Mouse (Mus musculus): ENCODE measurements around the gene Nudc. TPM values are rescaled to one million over a fixed set of nuclear protein-coding genes. Genes with fewer than 3 reads are reported as not detected.
A peak's percentile ranks its signal among the peaks of the same experiment; 100 is the strongest.
"Not testable (repeated sequence)": the region's sequence is repeated elsewhere in the genome, so short reads cannot be mapped to it uniquely, and the experiment has no call there.

Gene Nudc
- polyA plus RNA-seq, 1 experiment = 77.0 TPM

- Histone ChIP-seq H3K27ac (replicated peaks; ENCODE audit: low read depth, low read length) (no peak overlapping the region), H3K4me1 (ENCODE audit: control insufficient read depth, insufficient read depth, insufficient read length, low read length) (no peaks in the 10 kb centered on the region), H3K4me3 (ENCODE audit: insufficient read depth, low read depth, low read length) (no peak overlapping the region)
Observed at GRCm38 (mm10) chr4:133557041-133557717, 11.4 kb upstream of the Nudc start.

GRCm38 (mm10) chr4:133553448-133554330 lies 7.9 kb upstream of the Nudc start:
- H3K4me3 ChIP-seq (ENCODE audit: insufficient read depth, low read depth, low read length) = no peak overlapping the region
- H3K27ac ChIP-seq (replicated peaks; ENCODE audit: low read depth, low read length) = no peak overlapping the region
- no peaks in the 10 kb centered on the region for H3K4me1 ChIP-seq (ENCODE audit: control insufficient read depth, insufficient read depth, insufficient read length, low read length)

- no peak within 1 kb of the TSS for H3K27ac ChIP-seq (replicated peaks; ENCODE audit: low read depth, low read length)
- H3K4me3 ChIP-seq (ENCODE audit: insufficient read depth, low read depth, low read length) = no peak within 1 kb of the TSS
- H3K4me1 ChIP-seq (ENCODE audit: control insufficient read depth, insufficient read depth, insufficient read length, low read length) = no peaks in the 10 kb centered on the region
Observed at GRCm38 (mm10) chr4:133552768-133553447, 7.1 kb upstream of the Nudc start, which contains the start of gene Nr0b2. Nr0b2 (plus strand) TSS chr4:133553376.

GRCm38 (mm10) chr4:133552029-133552428 lies 6.2 kb upstream of the Nudc start:
- no peak overlapping the region for H3K4me3 ChIP-seq (ENCODE audit: insufficient read depth, low read depth, low read length)
- H3K27ac ChIP-seq (replicated peaks; ENCODE audit: low read depth, low read length) = no peak overlapping the region
- H3K4me1 ChIP-seq (ENCODE audit: control insufficient read depth, insufficient read depth, insufficient read length, low read length) = no peaks in the 10 kb centered on the region

GRCm38 (mm10) chr4:133536652-133537051 lies 9.1 kb downstream of the Nudc start:
- no peaks in the 10 kb centered on the region for H3K4me1 ChIP-seq (ENCODE audit: control insufficient read depth, insufficient read depth, insufficient read length, low read length)
- H3K4me3 ChIP-seq (ENCODE audit: insufficient read depth, low read depth, low read length) = no peak overlapping the region
- no peak overlapping the region for H3K27ac ChIP-seq (replicated peaks; ENCODE audit: low read depth, low read length)

GRCm38 (mm10) chr4:133536081-133536480 lies 9.7 kb downstream of the Nudc start:
- no peak overlapping the region for H3K4me3 ChIP-seq (ENCODE audit: insufficient read depth, low read depth, low read length)
- H3K4me1 ChIP-seq (ENCODE audit: control insufficient read depth, insufficient read depth, insufficient read length, low read length) = no peaks in the 10 kb centered on the region
- no peak overlapping the region for H3K27ac ChIP-seq (replicated peaks; ENCODE audit: low read depth, low read length)

- no peak overlapping the region for H3K4me3 ChIP-seq (ENCODE audit: insufficient read depth, low read depth, low read length)
- H3K27ac ChIP-seq (replicated peaks; ENCODE audit: low read depth, low read length) = no peak overlapping the region
- no peaks in the 10 kb centered on the region for H3K4me1 ChIP-seq (ENCODE audit: control insufficient read depth, insufficient read depth, insufficient read length, low read length)
Observed at GRCm38 (mm10) chr4:133532777-133533176, 13.0 kb downstream of the Nudc start.

GRCm38 (mm10) chr4:133527788-133528187 lies 18.0 kb downstream of the Nudc start:
- no peak overlapping the region for H3K27ac ChIP-seq (replicated peaks; ENCODE audit: low read depth, low read length)
- H3K4me3 ChIP-seq (ENCODE audit: insufficient read depth, low read depth, low read length) = no peak overlapping the region
- no peaks in the 10 kb centered on the region for H3K4me1 ChIP-seq (ENCODE audit: control insufficient read depth, insufficient read depth, insufficient read length, low read length)

- H3K4me1 ChIP-seq (ENCODE audit: control insufficient read depth, insufficient read depth, insufficient read length, low read length) = no peaks in the 10 kb centered on the region
- H3K27ac ChIP-seq (replicated peaks; ENCODE audit: low read depth, low read length) = no peak overlapping the region
- H3K4me3 ChIP-seq (ENCODE audit: insufficient read depth, low read depth, low read length) = no peak overlapping the region
Observed at GRCm38 (mm10) chr4:133521502-133521901, 24.3 kb downstream of the Nudc start.

GRCm38 (mm10) chr4:133519369-133519665 lies 26.5 kb downstream of the Nudc start:
- Histone ChIP-seq H3K4me3 (ENCODE audit: insufficient read depth, low read depth, low read length) (peak overlapping the region; percentile 12; the same call in 1 of the 2 replicates), H3K4me1 (ENCODE audit: control insufficient read depth, insufficient read depth, insufficient read length, low read length) (no peaks in the 10 kb centered on the region), H3K27ac (replicated peaks; ENCODE audit: low read depth, low read length) (no peak overlapping the region)

GRCm38 (mm10) chr4:133518601-133519368 lies 27.0 kb downstream of the Nudc start, which contains the start of gene Kdf1:
Kdf1 (plus strand) TSS chr4:133518963.
- H3K4me3 ChIP-seq (ENCODE audit: insufficient read depth, low read depth, low read length) = peak within 1 kb of the TSS; percentile 12; the same call in 1 of the 2 replicates
- no peak within 1 kb of the TSS for H3K27ac ChIP-seq (replicated peaks; ENCODE audit: low read depth, low read length)
- H3K4me1 ChIP-seq (ENCODE audit: control insufficient read depth, insufficient read depth, insufficient read length, low read length) = no peaks in the 10 kb centered on the region

- Histone ChIP-seq H3K4me1 (ENCODE audit: control insufficient read depth, insufficient read depth, insufficient read length, low read length) (no peaks in the 10 kb centered on the region), H3K27ac (replicated peaks; ENCODE audit: low read depth, low read length) (no peak overlapping the region), H3K4me3 (ENCODE audit: insufficient read depth, low read depth, low read length) (no peak overlapping the region)
Observed at GRCm38 (mm10) chr4:133512972-133513371, 32.8 kb downstream of the Nudc start.

- H3K4me1 ChIP-seq (ENCODE audit: control insufficient read depth, insufficient read depth, insufficient read length, low read length); H3K27ac ChIP-seq (replicated peaks; ENCODE audit: low read depth, low read length); H3K4me3 ChIP-seq (ENCODE audit: insufficient read depth, low read depth, low read length): not testable (repeated sequence)
Observed at GRCm38 (mm10) chr4:133512511-133512910, 33.3 kb downstream of the Nudc start.

- H3K27ac ChIP-seq (replicated peaks; ENCODE audit: low read depth, low read length) = no peak overlapping the region
- no peaks in the 10 kb centered on the region for H3K4me1 ChIP-seq (ENCODE audit: control insufficient read depth, insufficient read depth, insufficient read length, low read length)
- H3K4me3 ChIP-seq (ENCODE audit: insufficient read depth, low read depth, low read length) = no peak overlapping the region
Observed at GRCm38 (mm10) chr4:133511050-133511449, 34.7 kb downstream of the Nudc start.

GRCm38 (mm10) chr4:133508990-133509389 lies 36.8 kb downstream of the Nudc start:
- Histone ChIP-seq H3K4me3 (ENCODE audit: insufficient read depth, low read depth, low read length) (no peak overlapping the region), H3K4me1 (ENCODE audit: control insufficient read depth, insufficient read depth, insufficient read length, low read length) (no peaks in the 10 kb centered on the region), H3K27ac (replicated peaks; ENCODE audit: low read depth, low read length) (no peak overlapping the region)
